Mouse (Mus musculus) G1E (cell line): Measurements from ENCODE around the gene Umps. TPM values are rescaled to one million over a fixed set of nuclear protein-coding genes. Genes with fewer than 3 reads are reported as not detected.

Experiments
- ATAC-seq: 2 replicates; pipeline ENCODE4 v1.8.0; 2016; ENCODE audit warnings: mild to moderate bottlenecking; ENCODE audit not compliant: insufficient number of reproducible peaks, poor library complexity, low FRiP score, severe bottlenecking; ENCODE audit errors: extremely low read depth
- DNase-seq: peaks from one replicate; pipeline ENCODE4 v3.0.0; 2012; ENCODE audit warnings: low spot score
- H3K27me3 ChIP-seq: 2 replicates; pipeline ENCODE4 v1.6.1; 2012; ENCODE audit warnings: mild to moderate bottlenecking, low read length, inconsistent platforms; ENCODE audit not compliant: insufficient read depth
- H3K36me3 ChIP-seq: replicated peaks from 2 replicates; pipeline ENCODE3; 2012; ENCODE audit warnings: mild to moderate bottlenecking, inconsistent platforms
- H3K4me1 ChIP-seq: 2 replicates; pipeline ENCODE4 v1.6.1; 2012; ENCODE audit warnings: low read depth, low read length, inconsistent platforms, mixed read lengths; ENCODE audit not compliant: insufficient read depth
- H3K4me3 ChIP-seq: 2 replicates; pipeline ENCODE4 v1.5.1; 2012; ENCODE audit warnings: low read depth, mild to moderate bottlenecking, inconsistent platforms, low read length, moderate library complexity, mixed read lengths
- H3K9me3 ChIP-seq: replicated peaks from 2 replicates; pipeline ENCODE4 v1.6.1; 2012; ENCODE audit warnings: inconsistent platforms
- CTCF ChIP-seq: IDR thresholded peaks from 2 replicates; pipeline ENCODE4 v1.5.1; 2012; ENCODE audit warnings: low read depth, low read length, inconsistent platforms, mixed read lengths
- GATA1 ChIP-seq: IDR thresholded peaks from 2 replicates; pipeline ENCODE4 v1.6.1; 2012; ENCODE audit warnings: borderline replicate concordance, low read length, inconsistent platforms, mixed read lengths
- GATA2 ChIP-seq: IDR thresholded peaks from 2 replicates; pipeline ENCODE4 v1.6.1; 2012; ENCODE audit warnings: low read depth, low read length, inconsistent platforms, borderline replicate concordance
- POLR2AphosphoS5 ChIP-seq: IDR thresholded peaks from 2 replicates; pipeline ENCODE4 v1.6.1; 2012; ENCODE audit warnings: low read depth, low read length, inconsistent platforms; ENCODE audit not compliant: insufficient replicate concordance
- TAL1 ChIP-seq: conservative IDR thresholded peaks from 2 replicates; pipeline ENCODE4 v1.6.1; 2012; ENCODE audit warnings: low read depth, low read length, inconsistent platforms, mixed read lengths
- polyA plus RNA-seq: library from polyadenylated mRNA; stranded (reverse); fragments of >175 nt; gene quantifications from 2 replicates; pipeline ENCODE4 v1.2.3, GENCODE M21; 2012
- total RNA-seq, 2 experiments: library from RNA; stranded (forward) in 1 of 2; stranded (reverse) in 1 of 2; fragments of 200-1000 nt in 1 of 2; fragments of >200 nt in 1 of 2; fragmentation: Nextera tagmentation in 1 of 2; gene quantifications; 2 replicates each; pipeline ENCODE4 v1.2.3; 2014 to 2017

Umps gene
- total and polyA plus RNA-seq, 3 experiments = 35.6 to 80.9 (median 38.0) TPM

- H3K4me3 ChIP-seq = no peak overlapping the region
- ATAC-seq (no peak), DNase-seq (no peak)
- TF ChIP-seq TAL1 (no peak), POLR2AphosphoS5 (no peak), GATA1 (no peak), GATA2 (no peak), CTCF (no peak)
- H3K9me3 ChIP-seq = no peaks in the 10 kb centered on the region
- peaks cover 15% of the 10 kb centered on the region for H3K4me1 ChIP-seq
- no peaks in the 10 kb centered on the region for H3K36me3 ChIP-seq
- H3K27me3 ChIP-seq = peaks cover 41% of the 10 kb centered on the region
These were observed 45.3 kb downstream of the Umps start for GRCm38 (mm10) chr16:33921514-33921913.

- ATAC-seq (no peak), DNase-seq (no peak)
- H3K36me3 ChIP-seq = no peaks in the 10 kb centered on the region
- TF ChIP-seq GATA1 (no peak), POLR2AphosphoS5 (no peak), TAL1 (no peak), CTCF (no peak), GATA2 (no peak)
- no peak overlapping the region for H3K4me3 ChIP-seq
- H3K4me1 ChIP-seq = peaks cover 7% of the 10 kb centered on the region; the same call in 1 of the 2 replicates
- peaks cover 55% of the 10 kb centered on the region for H3K27me3 ChIP-seq
- no peaks in the 10 kb centered on the region for H3K9me3 ChIP-seq
These were observed 48.9 kb downstream of the Umps start for GRCm38 (mm10) chr16:33917926-33918325.

DNA sequence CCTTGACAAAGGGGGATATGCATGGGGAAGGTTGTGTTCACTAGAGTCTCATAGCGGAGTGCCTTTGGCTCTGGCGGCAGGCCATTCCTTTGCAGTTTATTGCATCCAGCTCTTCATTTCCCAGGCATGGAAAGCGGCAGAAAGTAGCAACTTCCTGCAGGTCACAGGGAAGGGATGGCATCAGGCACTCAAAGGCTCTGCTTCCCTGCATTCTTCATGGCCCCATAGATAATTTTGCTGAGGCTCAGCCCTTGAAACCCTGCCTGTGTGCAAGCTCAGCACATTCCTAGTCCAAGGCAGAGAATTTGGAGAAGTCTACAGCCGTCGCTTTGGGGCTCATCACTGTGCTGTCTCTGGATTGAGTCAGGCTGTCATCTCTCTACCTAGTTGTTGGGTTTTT is 49.4 kb downstream of the Umps start:
- peaks cover 7% of the 10 kb centered on the region; the same call in 1 of the 2 replicates for H3K4me1 ChIP-seq

GRCm38 (mm10) chr16:33916473-33917251 is 50.2 kb downstream of the Umps start:
- Histone ChIP-seq H3K27me3 (peaks cover 60% of the 10 kb centered on the region), H3K36me3 (no peaks in the 10 kb centered on the region), H3K4me3 (no peak overlapping the region), H3K4me1 (peaks cover 2% of the 10 kb centered on the region; the same call in 1 of the 2 replicates), H3K9me3 (no peaks in the 10 kb centered on the region)
- ATAC-seq = no peak
- TF ChIP-seq CTCF (no peak), GATA2 (no peak), GATA1 (no peak), TAL1 (no peak), POLR2AphosphoS5 (no peak)
- DNase-seq = no peak

More for the DNA sequence above, 49.4 kb downstream of the Umps start:
- Histone ChIP-seq H3K9me3 (no peaks in the 10 kb centered on the region), H3K36me3 (no peaks in the 10 kb centered on the region), H3K27me3 (peaks cover 59% of the 10 kb centered on the region), H3K4me3 (no peak overlapping the region)
- no peak for TF ChIP-seq GATA1
- TF ChIP-seq TAL1 = no peak
- TF ChIP-seq GATA2 = no peak
- TF ChIP-seq CTCF = no peak
- TF ChIP-seq POLR2AphosphoS5 = no peak
- DNase-seq = no peak
- no peak for ATAC-seq

- ATAC-seq (no peak), DNase-seq (no peak)
- TF ChIP-seq CTCF (no peak), POLR2AphosphoS5 (no peak), GATA1 (no peak), TAL1 (no peak), GATA2 (no peak)
- Histone ChIP-seq H3K4me1 (no peaks in the 10 kb centered on the region; the same call in 1 of the 2 replicates), H3K27me3 (peaks cover 53% of the 10 kb centered on the region), H3K4me3 (no peak overlapping the region), H3K36me3 (no peaks in the 10 kb centered on the region), H3K9me3 (no peaks in the 10 kb centered on the region)
These were observed 51.8 kb downstream of the Umps start for GRCm38 (mm10) chr16:33914997-33915396.

DNA sequence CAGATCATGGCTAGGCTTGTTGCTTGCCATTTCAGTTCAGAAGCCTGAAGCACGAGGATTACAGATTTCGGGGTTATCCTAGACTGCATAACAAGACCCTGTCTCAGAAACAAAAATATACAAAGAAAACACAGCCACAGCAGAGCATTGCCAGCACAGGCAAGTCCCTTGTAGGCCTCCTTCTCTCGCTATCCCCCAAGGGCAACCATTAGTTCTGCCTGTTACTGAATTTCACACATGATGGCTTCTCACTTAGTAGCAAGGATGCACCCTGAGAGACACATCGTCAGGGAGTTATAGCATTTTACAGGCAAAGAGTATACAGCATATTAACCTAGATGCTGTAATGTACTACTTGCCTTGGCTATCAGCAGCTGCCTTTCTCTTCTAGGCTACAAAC is 58.6 kb downstream of the Umps start:
- TF ChIP-seq GATA1 = no peak
- TF ChIP-seq POLR2AphosphoS5 = no peak
- TF ChIP-seq GATA2 = no peak
- TF ChIP-seq TAL1 = no peak
- TF ChIP-seq CTCF = no peak
- no peak overlapping the region for H3K4me3 ChIP-seq
- DNase-seq (no peak), ATAC-seq (no peak)
- H3K36me3 ChIP-seq = no peaks in the 10 kb centered on the region
- no peaks in the 10 kb centered on the region; the same call in 1 of the 2 replicates for H3K4me1 ChIP-seq
- no peaks in the 10 kb centered on the region for H3K9me3 ChIP-seq
- H3K27me3 ChIP-seq = peaks cover 32% of the 10 kb centered on the region

Other genes starting within 250 kb of the Umps start
- 2.7 and 2.9 TPM in 2 replicates for gene Muc13, start 173.0 kb downstream of the Umps start, total RNA-seq (2014; fragmentation: Nextera tagmentation)
- 6.4 and 6.9 TPM in 2 replicates for gene Muc13, start 173.0 kb downstream of the Umps start, total RNA-seq (2017)
- gene Muc13, start 173.0 kb downstream of the Umps start, polyA plus RNA-seq = 0.17 and 0.21 TPM in 2 replicates
- gene Itgb5, start 137.4 kb downstream of the Umps start, total RNA-seq (2014; fragmentation: Nextera tagmentation) = 0.24 and 5.6 TPM in 2 replicates
- gene Itgb5, start 137.4 kb downstream of the Umps start, total RNA-seq (2017) = 0.46 and 1.2 TPM in 2 replicates
- gene Itgb5, start 137.4 kb downstream of the Umps start, polyA plus RNA-seq = 0.04 and 0.14 TPM in 2 replicates